Mouse (Mus musculus) lung, embryonic 16.5 days (tissue): Measurements from ENCODE around the gene Gm2a. TPM values are rescaled to one million over a fixed set of nuclear protein-coding genes. Genes with fewer than 3 reads are reported as not detected.

Experiments used
- ATAC-seq: fragments of 200-750 bp; cut with Nextera tagmentation; 2 replicates; pipeline ENCODE4 v1.8.0; 2017; ENCODE audit warnings: low read depth, mild to moderate bottlenecking, moderate library complexity
- H3K27ac ChIP-seq: fragments of 300-500 bp; sonication (generic); 2 replicates; pipeline ENCODE4 v1.5.1; 2014; ENCODE audit warnings: mild to moderate bottlenecking, control low read depth, low read length
- H3K27me3 ChIP-seq: fragments of 300-500 bp; sonication (generic); 2 replicates; pipeline ENCODE4 v1.6.1; 2014; ENCODE audit warnings: low read depth, low read length, mixed read lengths; ENCODE audit not compliant: control insufficient read depth, insufficient read depth
- H3K36me3 ChIP-seq: fragments of 300-500 bp; sonication (generic); 2 replicates; pipeline ENCODE4 v1.6.1; 2014; ENCODE audit warnings: low read length; ENCODE audit not compliant: control insufficient read depth, insufficient read depth
- H3K4me1 ChIP-seq: fragments of 300-500 bp; sonication (generic); replicated peaks from 2 replicates; pipeline ENCODE4 v1.6.1; 2014; ENCODE audit warnings: low read length, mixed read lengths; ENCODE audit not compliant: control insufficient read depth, insufficient read depth
- H3K4me2 ChIP-seq: fragments of 300-500 bp; sonication (generic); 2 replicates; pipeline ENCODE4 v1.6.1; 2014; ENCODE audit warnings: low read depth, low read length, control low read depth
- H3K4me3 ChIP-seq: fragments of 300-500 bp; sonication (generic); 2 replicates; pipeline ENCODE4 v1.5.1; 2014; ENCODE audit warnings: mild to moderate bottlenecking, low read length, control low read depth
- H3K9ac ChIP-seq: fragments of 300-500 bp; sonication (generic); 2 replicates; pipeline ENCODE4 v1.6.1; 2014; ENCODE audit warnings: low read length, control low read depth
- H3K9me3 ChIP-seq: fragments of 300-500 bp; sonication (generic); 2 replicates; pipeline ENCODE4 v1.6.1; 2016; ENCODE audit warnings: low read length; ENCODE audit not compliant: control insufficient read depth
- WGBS: fragments of 180-500 bp; shearing (Covaris S2); extraction: QIAGEN DNeasy Blood & Tissue Kit; methylation state at CpG from one replicate; pipeline ENCODE4 v1.1.7; 2014; 5-methylcytosine and 5-hydroxymethylcytosine counted together
- polyA plus RNA-seq: library from polyadenylated mRNA; unstranded; fragments of >200 nt; fragmentation: Nextera tagmentation; extraction: Ambion mirVana; gene quantifications from 2 replicates; pipeline ENCODE4 v1.2.1, GENCODE M21; 2015

Gene Gm2a
- polyA plus RNA-seq, 1 experiment from 2014 or later = 22.8 TPM

GRCm38 (mm10) chr11:55073191-55073590 is 24.7 kb upstream of the Gm2a start:
- Histone ChIP-seq H3K4me2 (no peak overlapping the region), H3K36me3 (no peaks in the 10 kb centered on the region), H3K9ac (no peak overlapping the region), H3K4me1 (peaks cover 20% of the 10 kb centered on the region), H3K4me3 (no peak overlapping the region), H3K27me3 (no peaks in the 10 kb centered on the region), H3K9me3 (no peaks in the 10 kb centered on the region), H3K27ac (no peak overlapping the region)
- ATAC-seq = no peak
- WGBS = 55% methylated on average over 10 of the region's 10 CpGs

- Histone ChIP-seq H3K9me3 (no peaks in the 10 kb centered on the region; the same call in 1 of the 2 replicates), H3K9ac (no peak overlapping the region), H3K27me3 (no peaks in the 10 kb centered on the region), H3K36me3 (no peaks in the 10 kb centered on the region), H3K4me2 (no peak overlapping the region), H3K4me3 (no peak overlapping the region), H3K4me1 (peaks cover 20% of the 10 kb centered on the region), H3K27ac (0 out of 2 replicates have a peak overlapping the region, but pooled peaks have one; percentile 13)
- WGBS = 25% methylated on average over 2 of the region's 2 CpGs
- peak; percentile 60 for ATAC-seq
Measured at GRCm38 (mm10) chr11:55075602-55076001, 22.3 kb upstream of the Gm2a start.

DNA sequence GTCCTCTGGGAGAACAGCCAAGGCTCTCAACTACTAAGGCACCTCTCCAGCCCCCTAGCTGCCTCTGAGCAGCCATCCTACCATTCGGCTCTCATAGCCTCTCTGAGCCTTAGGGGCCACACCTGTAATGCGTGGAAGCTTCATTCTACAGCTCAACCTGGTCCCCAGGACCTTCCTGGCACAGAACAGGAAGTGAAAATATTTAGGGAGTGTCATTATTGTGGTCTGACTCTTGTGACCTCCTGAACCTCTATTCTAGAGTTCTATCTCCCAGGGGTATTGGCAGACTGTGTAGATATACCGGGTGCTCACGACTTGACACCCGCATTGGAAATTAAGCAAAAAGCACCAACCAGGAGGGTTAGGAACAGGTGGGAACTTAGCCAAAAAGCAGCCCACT is 21.7 kb upstream of the Gm2a start:
- Histone ChIP-seq H3K4me2 (no peak overlapping the region), H3K9ac (no peak overlapping the region), H3K4me1 (peaks cover 20% of the 10 kb centered on the region), H3K4me3 (no peak overlapping the region), H3K27me3 (no peaks in the 10 kb centered on the region), H3K9me3 (no peaks in the 10 kb centered on the region; the same call in 1 of the 2 replicates), H3K27ac (no peak overlapping the region), H3K36me3 (no peaks in the 10 kb centered on the region)
- ATAC-seq = no peak
- 87% methylated on average over 5 of the region's 5 CpGs for WGBS

DNA sequence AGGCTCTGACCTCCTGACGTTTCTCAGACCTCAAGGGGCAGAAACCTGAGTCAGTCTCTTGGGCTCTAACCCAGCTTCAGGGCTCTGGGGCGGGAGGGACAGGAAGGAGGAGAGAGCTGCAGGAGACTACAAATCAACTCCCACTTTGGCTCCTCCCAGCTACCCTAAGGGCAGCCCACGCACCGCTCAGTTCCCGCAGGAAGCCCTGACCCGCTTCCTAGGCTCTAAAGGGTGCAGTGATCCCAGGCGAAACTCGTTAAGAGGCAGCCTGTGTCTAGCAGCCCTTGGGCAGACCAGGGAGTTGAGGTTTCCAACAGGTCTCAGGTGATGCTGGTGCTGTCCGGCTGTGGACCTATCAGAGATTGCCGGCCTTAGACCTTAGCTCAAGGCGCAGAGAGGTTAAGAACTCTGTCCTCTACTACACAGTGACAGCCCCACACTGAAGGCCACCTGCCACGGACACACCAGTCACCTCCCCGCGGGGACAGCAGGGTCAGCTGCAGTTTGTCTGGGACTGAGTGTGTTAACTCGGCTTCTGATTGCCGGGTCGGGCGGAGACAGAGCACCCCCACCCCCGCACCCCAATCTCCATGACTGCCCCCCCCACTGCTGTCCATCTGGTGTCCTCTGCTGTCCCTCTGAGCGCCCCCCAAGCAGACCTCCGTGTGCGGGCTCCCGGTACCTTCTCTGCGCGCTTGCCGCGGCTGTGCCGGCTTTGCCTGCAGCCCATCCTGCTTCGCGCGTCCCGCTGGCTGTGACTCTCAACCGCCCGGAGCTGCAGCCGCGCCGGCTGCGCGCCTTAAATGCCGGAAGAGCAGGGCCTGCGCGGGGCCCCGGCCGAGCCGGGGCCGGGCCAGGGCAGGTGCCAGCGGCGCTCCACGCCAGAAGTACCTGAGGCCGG is 20.3 kb upstream of the Gm2a start, which contains the start of gene Ccdc69:
Ccdc69 (minus strand) TSS at position 801 of the 901 bp plus-strand sequence.
- no peaks in the 10 kb centered on the region; the same call in 1 of the 2 replicates for H3K9me3 ChIP-seq
- under 1% methylated on average over 41 of the region's 50 CpGs for WGBS
- peak; percentile 74 for ATAC-seq

GRCm38 (mm10) chr11:55078502-55078901 is 19.4 kb upstream of the Gm2a start:
- peak overlapping the region; percentile 66 for H3K9ac ChIP-seq
- 44% methylated on average over 3 of the region's 3 CpGs for WGBS
- no peak for ATAC-seq
- H3K9me3 ChIP-seq = no peaks in the 10 kb centered on the region; the same call in 1 of the 2 replicates
- peaks cover 18% of the 10 kb centered on the region for H3K4me1 ChIP-seq
- H3K36me3 ChIP-seq = no peaks in the 10 kb centered on the region
- H3K4me3 ChIP-seq = no peak overlapping the region
- H3K27me3 ChIP-seq = no peaks in the 10 kb centered on the region
- no peak overlapping the region for H3K4me2 ChIP-seq
- H3K27ac ChIP-seq = no peak overlapping the region

More for the DNA sequence above, 20.3 kb upstream of the Gm2a start, which contains the start of gene Ccdc69:
- peak within 1 kb of the TSS; percentile 66 for H3K9ac ChIP-seq
- no peaks in the 10 kb centered on the region for H3K27me3 ChIP-seq
- peak within 1 kb of the TSS; percentile 85 for H3K4me2 ChIP-seq
- no peak within 1 kb of the TSS for H3K27ac ChIP-seq
- no peaks in the 10 kb centered on the region for H3K36me3 ChIP-seq
- peaks cover 20% of the 10 kb centered on the region for H3K4me1 ChIP-seq
- peak within 1 kb of the TSS; percentile 52 for H3K4me3 ChIP-seq

GRCm38 (mm10) chr11:55079180-55079579 is 18.7 kb upstream of the Gm2a start:
- no peak overlapping the region for H3K9ac ChIP-seq
- H3K27me3 ChIP-seq = no peaks in the 10 kb centered on the region
- 90% methylated on average over 4 of the region's 4 CpGs for WGBS
- no peaks in the 10 kb centered on the region for H3K36me3 ChIP-seq
- H3K4me3 ChIP-seq = no peak overlapping the region
- no peak for ATAC-seq
- no peak overlapping the region for H3K27ac ChIP-seq
- peaks cover 18% of the 10 kb centered on the region for H3K4me1 ChIP-seq
- no peaks in the 10 kb centered on the region; the same call in 1 of the 2 replicates for H3K9me3 ChIP-seq
- H3K4me2 ChIP-seq = no peak overlapping the region

- no peaks in the 10 kb centered on the region; the same call in 1 of the 2 replicates for H3K9me3 ChIP-seq
- H3K4me3 ChIP-seq = no peak overlapping the region
- no peak for ATAC-seq
- H3K27ac ChIP-seq = no peak overlapping the region
- WGBS = 77% methylated on average over 9 of the region's 9 CpGs
- H3K27me3 ChIP-seq = no peaks in the 10 kb centered on the region
- H3K4me2 ChIP-seq = no peak overlapping the region
- H3K36me3 ChIP-seq = no peaks in the 10 kb centered on the region
- no peak overlapping the region for H3K9ac ChIP-seq
- H3K4me1 ChIP-seq = peaks cover 14% of the 10 kb centered on the region
Measured at GRCm38 (mm10) chr11:55081206-55081605, 16.7 kb upstream of the Gm2a start.

DNA sequence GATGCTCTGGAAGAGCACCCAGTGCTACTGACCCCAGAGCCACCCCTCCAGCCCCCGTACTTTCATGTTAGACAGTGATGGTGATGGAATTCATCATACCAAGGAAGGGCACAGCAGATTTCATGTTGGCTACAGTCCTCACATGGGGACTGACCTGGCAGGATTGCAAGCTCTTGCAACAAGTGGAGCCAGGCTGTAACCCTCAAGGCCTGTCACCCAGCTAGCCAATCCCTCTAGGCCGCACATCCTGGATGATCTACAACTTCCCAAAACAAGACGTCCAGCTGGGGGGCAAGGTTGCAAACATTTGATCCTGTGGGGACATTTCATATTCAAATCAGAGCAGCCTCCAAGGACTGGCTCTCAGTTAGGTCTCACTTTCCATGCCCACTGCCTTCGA is 13.3 kb upstream of the Gm2a start:
- WGBS = 71% methylated on average over 4 of the region's 4 CpGs
- H3K9me3 ChIP-seq = no peaks in the 10 kb centered on the region; the same call in 1 of the 2 replicates
- no peak overlapping the region for H3K4me2 ChIP-seq
- H3K27me3 ChIP-seq = no peaks in the 10 kb centered on the region
- H3K9ac ChIP-seq = no peak overlapping the region
- no peak overlapping the region for H3K27ac ChIP-seq
- no peak overlapping the region for H3K4me3 ChIP-seq
- no peak for ATAC-seq
- no peaks in the 10 kb centered on the region for H3K36me3 ChIP-seq
- H3K4me1 ChIP-seq = no peaks in the 10 kb centered on the region

DNA sequence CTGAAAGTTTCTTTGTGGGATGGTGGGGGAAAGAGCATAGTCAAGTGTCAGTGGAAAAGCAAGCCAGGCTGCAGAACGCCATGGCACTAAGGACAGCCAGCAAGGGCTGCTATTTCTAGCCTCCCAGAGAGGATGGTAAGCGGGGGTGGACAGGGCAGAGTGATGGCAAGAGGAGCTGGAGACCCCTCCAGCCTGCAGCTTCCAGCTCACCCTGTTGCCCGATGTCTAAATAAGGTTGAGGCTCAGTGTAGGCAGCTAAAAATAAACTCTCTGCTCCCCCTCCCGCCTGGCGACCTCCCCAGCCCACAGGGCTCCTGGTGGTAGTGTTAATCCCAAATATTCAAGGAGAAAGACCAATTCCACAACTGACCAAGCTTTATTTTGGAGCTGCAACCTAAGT is 12.5 kb upstream of the Gm2a start:
- H3K4me1 ChIP-seq = no peaks in the 10 kb centered on the region
- no peaks in the 10 kb centered on the region for H3K27me3 ChIP-seq
- H3K4me2 ChIP-seq = no peak overlapping the region
- WGBS = 32% methylated on average over 5 of the region's 5 CpGs
- no peak overlapping the region for H3K4me3 ChIP-seq
- 0 out of 2 replicates have a peak overlapping the region, but pooled peaks have one; percentile 23 for H3K27ac ChIP-seq
- ATAC-seq = 0 out of 2 replicates have a peak, but pooled peaks have one; percentile 36
- H3K9me3 ChIP-seq = no peaks in the 10 kb centered on the region
- H3K36me3 ChIP-seq = no peaks in the 10 kb centered on the region
- H3K9ac ChIP-seq = no peak overlapping the region
